Mouse (Mus musculus) fat pad, adult 2 months (tissue): ENCODE measurements around the gene Prpf38b.
"Not testable (repeated sequence)": the region's sequence is repeated elsewhere in the genome, so short reads cannot be mapped to it uniquely, and the experiment has no call there.

ENCODE experiments used
- DNase-seq: peaks from one replicate; pipeline ENCODE4 v3.0.0-alpha.2; 2011; ENCODE audit warnings: low read depth, low spot score; ENCODE audit errors: extremely low read depth

Prpf38b gene

GRCm38 (mm10) chr3:108902038-108902437 lies 9.5 kb downstream of the Prpf38b start:
- no peak for DNase-seq

GRCm38 (mm10) chr3:108900681-108901080 lies 10.8 kb downstream of the Prpf38b start:
- DNase-seq = no peak

DNA sequence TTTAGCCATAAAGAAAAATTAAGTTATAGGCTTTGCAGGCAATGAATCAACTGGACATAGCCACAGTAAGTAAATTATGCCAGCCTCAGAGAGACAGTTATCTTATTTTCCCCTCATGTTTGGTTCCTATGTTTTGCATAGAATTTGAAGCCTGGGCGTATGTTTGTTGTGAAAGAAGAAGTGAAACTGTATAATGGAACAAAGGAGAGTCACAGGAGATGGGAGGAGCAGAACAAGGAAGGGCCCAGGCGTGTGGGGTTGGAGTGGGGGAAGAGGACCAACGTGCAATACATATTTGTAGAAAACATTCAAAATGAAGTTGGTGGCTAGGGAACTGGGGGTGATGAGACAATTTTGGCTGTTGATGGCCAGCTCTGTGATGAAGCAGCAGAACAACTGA lies 11.4 kb downstream of the Prpf38b start:
- DNase-seq = no peak

GRCm38 (mm10) chr3:108898640-108899039 lies 12.9 kb downstream of the Prpf38b start:
- DNase-seq = no peak

- DNase-seq = peak; percentile 54
These were observed 18.6 kb downstream of the Prpf38b start for GRCm38 (mm10) chr3:108892914-108893313.

- DNase-seq = no peak
These were observed 19.4 kb downstream of the Prpf38b start for GRCm38 (mm10) chr3:108892080-108892479.

DNA sequence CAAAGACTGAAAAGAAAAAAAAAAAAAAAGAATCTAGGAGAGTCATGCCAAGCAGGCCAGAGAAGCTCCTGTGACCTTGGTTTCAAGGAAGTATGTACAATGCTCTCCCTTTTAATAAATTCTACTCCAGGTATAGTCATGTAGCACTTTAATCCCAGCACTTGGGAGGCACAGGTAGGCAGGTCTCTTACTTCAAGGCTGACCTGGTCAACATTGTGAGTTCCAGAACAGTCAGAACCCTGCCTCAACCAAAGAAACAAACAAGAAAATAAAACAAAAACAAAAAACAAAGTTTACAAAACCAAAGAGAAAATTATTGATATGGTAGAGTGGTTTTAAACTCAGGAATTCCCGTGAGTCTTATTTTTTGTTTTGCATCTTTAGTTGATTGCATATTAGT lies 21.6 kb downstream of the Prpf38b start, which contains the start of gene Fndc7:
Gene Fndc7 (minus strand): TSS at position 101 of the 400 bp plus-strand sequence.
- no peak for DNase-seq

GRCm38 (mm10) chr3:108887618-108887975 lies 23.9 kb downstream of the Prpf38b start:
- DNase-seq = no peak

DNA sequence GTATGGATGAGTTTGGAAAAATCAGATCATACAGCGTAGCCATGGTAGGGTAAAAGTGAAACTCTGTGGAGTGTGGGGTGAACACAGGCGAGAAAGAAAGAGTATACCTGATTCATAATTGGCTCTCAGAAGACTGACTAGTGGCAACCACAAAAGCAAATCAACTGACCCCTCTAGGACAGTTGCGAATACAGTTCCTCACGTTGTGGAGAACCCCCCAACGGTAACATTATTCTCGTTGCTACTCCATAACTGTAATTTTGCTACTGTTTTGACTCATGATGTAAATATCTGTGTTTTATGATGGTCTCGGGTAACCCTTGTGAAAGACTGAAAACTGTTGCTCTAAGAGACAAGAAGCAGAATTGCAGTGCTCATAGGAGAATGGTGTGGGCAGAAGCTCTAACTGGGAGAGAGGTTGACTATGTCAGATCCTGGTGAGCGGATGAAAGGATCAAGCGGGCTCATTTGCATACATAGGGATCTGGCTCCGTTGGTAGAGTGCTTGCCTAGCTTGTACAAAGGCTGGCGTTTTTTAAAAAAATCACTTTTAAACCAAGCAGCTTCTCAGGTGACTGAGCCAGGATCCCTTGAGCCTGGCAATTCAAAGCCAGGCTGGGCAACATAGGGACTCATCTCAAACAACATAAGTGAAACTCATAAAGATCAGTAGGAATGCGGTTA lies 24.5 kb downstream of the Prpf38b start:
- DNase-seq = no peak

DNA sequence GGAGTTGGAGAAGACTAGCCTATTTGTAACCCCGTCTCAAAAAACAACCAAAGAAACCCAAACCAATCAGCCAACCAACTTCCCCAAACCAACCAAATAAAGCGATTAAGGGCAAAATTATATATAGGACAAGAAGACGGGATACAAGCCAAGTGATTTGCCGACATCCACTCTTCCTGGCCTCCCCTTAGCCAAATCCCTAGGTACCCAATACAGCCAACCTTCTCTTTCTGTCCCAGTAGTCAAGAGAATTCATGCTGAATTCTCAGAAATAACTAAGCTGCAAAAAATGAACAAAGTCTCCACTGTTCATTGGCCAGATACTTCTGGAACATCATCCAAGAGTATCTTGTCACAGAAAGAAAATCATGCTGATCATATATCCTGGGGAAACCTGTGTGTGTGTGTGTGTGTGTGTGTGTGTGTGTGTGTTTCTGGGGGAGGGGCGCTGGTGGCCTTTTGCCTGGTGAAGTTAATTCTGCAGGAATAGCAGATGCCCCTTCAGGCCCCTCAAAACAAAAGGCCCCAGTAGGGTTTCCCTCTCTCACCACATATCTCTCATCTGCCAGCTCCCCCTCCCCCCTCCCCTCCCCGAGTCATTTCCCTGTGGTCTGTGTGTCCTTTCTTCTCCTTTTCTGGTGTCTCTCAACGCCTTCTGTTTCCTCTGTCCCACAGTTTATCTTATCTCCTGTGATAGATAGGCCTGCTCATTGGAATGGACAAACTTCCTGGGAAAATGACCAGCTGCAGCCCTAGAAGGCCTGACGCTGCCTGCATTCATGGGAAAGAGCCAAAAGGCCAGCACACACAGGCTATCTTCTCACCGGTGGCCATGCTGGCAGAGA lies 25.6 kb downstream of the Prpf38b start:
- no peak for DNase-seq

- no peak for DNase-seq
These were observed 26.7 kb downstream of the Prpf38b start for GRCm38 (mm10) chr3:108884706-108885289.

GRCm38 (mm10) chr3:108883067-108883466 lies 28.5 kb downstream of the Prpf38b start:
- no peak for DNase-seq

- DNase-seq = not testable (repeated sequence)
These were observed 29.7 kb downstream of the Prpf38b start for GRCm38 (mm10) chr3:108881873-108882272.

GRCm38 (mm10) chr3:108880544-108881507 lies 30.7 kb downstream of the Prpf38b start:
- no peak for DNase-seq

DNA sequence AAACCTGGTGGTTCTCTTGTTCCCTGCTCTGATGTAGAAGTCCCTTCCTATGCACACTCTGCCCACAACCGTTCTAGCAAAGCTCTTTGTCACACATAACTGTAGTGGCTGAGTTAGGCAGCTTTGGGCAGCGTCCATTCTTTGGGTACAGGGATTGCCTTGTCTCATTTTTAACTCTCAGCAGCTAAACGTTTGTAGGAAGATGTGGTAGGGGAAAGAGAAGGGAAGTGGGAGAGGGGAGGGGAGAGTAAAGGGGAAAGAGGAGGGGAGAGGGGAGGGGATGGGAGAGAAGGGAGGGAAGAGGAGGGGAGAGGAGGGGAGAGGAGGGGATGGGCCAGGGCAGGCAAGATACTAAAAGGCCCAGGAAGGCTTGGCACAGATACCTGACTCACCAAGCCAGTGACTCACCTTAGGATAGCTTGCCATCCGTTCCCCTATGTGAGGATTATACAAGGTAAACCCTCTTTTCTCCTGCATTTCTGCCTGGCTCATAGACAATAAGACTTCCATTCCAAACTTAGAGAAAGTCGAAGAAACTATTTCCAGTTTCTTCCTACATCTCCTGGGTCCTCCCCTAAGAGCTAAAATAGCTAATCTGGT lies 31.6 kb downstream of the Prpf38b start:
- DNase-seq = no peak

- DNase-seq = no peak
These were observed 32.4 kb downstream of the Prpf38b start for GRCm38 (mm10) chr3:108879129-108879528.

DNA sequence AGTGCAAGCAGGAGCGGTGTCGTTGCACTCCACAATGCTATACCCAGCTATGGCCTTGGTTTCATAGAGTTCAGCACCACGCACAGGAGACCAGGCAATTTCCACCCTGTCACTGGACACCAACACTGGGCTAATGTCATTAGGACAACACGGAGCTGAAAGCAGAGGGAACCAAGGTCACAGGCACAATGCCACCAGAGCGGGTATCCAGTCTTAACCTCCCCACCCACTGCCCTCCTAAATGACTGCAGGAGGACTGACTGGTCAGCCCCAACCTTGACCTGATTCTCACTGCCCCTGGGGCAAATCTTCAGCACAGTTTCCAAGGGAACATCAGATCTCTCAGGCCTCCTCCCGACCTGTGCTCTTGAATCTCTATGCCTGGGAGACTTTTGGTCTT lies 40.9 kb downstream of the Prpf38b start:
- DNase-seq = no peak

- DNase-seq = no peak
These were observed 44.1 kb downstream of the Prpf38b start for GRCm38 (mm10) chr3:108867449-108867848.

DNA sequence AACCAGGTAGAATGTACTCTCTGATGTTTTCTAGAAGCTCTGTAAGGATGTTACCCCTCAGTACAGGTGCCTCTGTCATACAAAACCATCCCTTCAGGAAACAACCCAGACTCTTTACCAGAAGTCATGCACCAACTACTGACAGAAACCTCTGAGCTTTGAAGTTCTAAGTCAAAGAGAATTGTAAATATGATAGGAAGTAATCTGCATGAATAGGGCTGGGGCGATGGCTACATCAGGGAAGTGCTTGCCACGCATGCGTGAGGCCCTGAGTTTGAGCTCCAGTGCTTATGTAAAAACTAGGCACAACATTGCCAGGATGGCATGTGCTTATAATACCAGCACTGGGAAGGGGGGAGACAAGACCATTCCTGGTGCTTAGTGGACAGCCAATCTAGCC lies 45.9 kb downstream of the Prpf38b start:
- no peak for DNase-seq

DNA sequence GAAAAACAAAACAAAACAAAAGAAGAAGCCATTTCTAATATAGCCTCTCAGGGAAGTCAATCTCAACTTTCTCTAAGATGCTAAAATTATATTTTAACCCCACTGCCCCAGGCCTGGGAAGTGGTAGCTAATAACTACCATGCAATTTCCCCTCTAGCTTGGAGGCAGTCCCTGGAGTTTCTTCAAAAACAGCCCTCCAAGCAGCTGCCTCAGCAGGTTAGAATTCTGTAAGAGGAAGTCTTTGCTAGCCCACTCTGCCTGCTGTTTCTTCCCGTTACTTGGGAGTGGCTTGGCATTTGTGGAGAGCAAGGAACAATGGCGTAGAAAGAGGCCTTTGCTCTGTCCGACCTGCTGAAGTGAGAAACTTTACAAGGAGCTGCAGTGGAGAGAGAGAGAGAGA lies 46.4 kb downstream of the Prpf38b start:
- no peak for DNase-seq
